Mouse (Mus musculus): ENCODE results near the gene Trpc7. TPM values are rescaled to one million over a fixed set of nuclear protein-coding genes. Genes with fewer than 3 reads are reported as not detected.

Trpc7 gene
- 1 to 10 TPM; 1.7 to 3.0 (median 2.3) TPM for total RNA-seq (2022)

DNA sequence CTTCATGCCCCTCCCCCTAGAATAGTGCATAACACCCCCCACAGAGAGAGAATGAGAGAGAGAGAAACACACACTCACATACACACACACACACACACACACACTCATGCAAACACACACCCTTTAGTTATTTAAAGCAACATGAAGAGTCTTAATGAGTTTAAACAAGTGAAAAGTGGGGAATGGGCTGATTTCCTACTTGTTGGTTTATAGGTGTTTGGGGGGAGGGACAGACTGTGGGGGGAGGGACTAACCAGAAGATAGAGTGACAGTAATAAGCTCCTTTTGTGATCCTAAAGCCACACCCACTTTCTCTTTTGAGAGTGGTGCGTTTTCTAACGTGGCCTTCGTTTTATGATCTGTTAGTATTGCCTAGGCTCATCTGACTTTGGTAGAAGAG lies at the start of gene Trpc7:
TSS of gene Trpc7 (minus strand) at position 101 of the 400 bp plus-strand sequence.
- no peak for DNase-seq (ENCODE audit: low spot score in 2 of 2)

DNA sequence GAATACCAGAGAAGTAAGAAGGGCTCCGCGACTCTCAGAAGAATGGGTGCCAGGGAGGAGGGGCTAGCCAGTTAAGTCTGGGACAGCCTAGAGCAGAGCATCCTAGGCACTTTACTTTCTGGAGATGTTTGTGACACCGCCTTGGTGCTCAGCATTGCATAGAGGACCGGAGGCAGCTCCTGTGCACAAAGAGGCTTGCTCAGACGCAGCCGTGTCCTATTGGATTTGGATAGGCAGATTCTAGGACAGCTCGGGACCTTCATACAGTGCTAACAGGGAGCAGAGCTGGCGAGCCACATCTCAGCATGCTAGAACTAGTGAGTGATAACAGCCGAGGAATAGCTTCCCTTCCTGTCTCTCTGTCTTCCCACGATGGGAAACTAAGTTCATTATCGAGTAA lies 43.5 kb upstream of the Trpc7 start:
- no peak for DNase-seq (ENCODE audit: low spot score in 2 of 2)

DNA sequence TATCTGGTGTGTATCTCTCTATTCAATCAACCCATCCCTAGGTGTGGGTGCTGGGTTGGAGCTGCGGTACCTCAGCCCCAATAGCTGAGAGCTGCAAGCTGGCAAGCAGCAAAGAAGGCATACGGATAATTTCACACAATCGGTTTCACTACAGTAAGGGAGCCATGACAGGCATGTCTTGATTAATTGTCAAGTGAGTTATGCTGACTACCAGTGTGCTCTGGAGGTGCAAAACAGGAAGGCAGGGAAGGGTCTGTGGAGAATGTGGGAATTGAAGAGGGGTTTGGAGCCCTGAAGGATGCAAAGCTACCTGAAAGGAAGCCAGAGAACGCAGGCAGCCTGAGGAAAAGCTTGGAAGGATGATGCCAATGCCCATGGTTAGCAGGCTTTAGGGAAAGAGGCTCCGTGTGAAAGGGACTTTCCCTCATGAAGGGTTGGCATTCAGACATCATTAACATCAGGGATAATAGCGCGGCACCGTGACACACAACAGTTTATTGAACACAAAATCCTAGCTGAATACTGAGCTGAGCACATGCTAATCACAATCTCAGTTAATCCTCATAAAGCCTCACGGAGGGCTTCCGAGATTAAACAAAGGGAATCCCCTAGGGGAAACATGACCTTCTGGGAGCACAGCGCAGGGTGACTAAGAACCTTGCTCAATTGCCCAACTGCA lies 38.2 kb upstream of the Trpc7 start:
- no peak for DNase-seq (ENCODE audit: low spot score in 2 of 2)

DNA sequence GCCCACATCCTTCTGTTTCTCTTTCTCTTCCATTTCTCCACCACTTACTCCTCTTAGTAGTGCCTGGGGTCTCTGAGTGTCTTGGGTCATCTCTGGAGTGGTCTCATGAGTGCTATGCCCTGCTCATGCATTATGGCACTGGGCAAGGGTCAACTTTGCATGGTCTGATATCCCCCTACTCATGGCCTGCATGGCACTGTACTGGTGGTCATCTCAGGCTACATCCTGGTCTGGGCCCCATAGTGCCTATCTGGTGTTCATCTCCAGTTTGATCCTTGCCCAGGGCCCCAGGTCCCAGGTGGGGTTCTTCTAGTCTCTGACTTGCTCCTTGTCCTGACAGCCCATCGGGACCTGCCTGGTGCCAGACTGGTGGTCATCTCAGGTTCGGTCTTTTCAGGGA lies 34.6 kb upstream of the Trpc7 start:
- no peak for DNase-seq (ENCODE audit: low spot score in 2 of 2)

DNA sequence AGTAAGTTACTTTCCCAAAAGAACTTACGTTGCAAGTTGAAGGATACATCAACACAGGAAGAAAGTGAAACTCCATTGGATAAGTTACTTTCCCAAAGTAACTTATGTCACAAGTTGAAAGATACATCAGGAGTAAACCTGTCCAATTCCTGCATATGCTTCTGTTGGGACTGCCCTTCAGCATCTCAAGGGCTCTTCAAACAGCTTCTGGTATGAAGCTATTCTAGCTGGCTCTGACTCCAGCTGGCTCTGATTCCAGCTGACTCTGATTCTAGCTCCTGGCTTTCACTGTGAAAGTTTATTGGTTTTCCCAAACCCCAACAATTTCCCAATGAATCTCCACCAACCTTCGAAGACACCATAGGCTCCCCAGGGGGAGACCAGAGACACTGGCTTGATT lies 27.2 kb upstream of the Trpc7 start:
- DNase-seq (ENCODE audit: low spot score in 2 of 2), result no peak

DNA sequence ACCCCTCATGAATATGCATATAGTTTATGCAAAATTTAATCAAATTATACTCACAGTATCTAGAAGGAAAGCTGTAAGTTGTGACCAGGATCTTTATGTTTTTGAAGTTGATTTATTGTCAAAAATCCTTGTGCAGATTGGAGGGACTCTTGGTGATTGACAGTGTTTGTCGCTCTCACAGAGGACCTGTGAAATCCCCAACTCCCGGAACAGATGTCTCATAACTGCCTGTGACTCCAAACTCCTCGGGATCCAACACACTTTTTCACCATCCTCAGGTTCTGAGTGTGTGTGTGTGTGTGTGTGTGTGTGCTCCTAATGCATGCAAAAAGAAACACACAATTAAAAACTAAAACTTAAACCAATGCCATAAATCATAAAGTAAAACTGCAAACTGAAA lies 25.5 kb upstream of the Trpc7 start:
- DNase-seq (ENCODE audit: low spot score in 2 of 2), result no peak

DNA sequence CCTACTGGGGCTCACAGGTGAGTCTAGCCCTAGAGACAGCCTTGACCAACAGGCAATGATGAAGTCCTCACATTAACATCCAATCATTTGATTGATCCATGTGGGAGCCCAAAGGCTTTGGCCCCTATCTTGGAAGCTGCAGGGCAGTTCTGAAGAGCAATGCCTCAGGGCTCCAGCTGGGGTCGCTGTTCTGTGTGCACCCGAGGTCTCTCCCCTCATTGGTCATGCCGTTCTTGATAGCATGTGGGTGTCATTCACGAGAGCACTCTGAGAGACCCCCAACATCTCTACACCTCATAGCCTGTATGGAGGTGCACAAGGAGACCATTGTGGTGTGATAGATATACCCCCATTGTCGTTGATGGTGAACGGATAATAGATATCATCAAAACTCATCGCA lies 18.9 kb upstream of the Trpc7 start:
- DNase-seq (ENCODE audit: low spot score in 2 of 2), result no peak

DNA sequence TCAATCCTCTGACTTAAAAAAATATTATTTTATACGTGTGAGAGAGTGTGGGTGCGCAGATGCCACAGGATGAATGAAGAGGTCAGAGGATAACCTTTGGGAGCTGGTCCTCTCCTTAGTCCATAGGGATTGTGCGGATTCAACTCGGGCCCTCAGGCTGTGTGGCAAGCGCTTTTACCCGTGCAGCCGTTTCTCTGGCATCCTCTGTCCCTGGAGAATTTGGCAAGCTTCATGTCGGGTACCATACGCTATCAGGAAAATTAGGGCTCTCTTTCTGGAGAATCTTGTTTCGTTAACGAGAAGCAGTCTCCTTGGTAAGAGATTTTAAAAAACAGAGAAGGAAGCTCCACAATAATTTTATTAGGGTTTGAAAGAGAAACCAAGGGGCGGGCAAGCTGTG lies 15.3 kb upstream of the Trpc7 start:
- DNase-seq (ENCODE audit: low spot score in 2 of 2), result no peak

DNA sequence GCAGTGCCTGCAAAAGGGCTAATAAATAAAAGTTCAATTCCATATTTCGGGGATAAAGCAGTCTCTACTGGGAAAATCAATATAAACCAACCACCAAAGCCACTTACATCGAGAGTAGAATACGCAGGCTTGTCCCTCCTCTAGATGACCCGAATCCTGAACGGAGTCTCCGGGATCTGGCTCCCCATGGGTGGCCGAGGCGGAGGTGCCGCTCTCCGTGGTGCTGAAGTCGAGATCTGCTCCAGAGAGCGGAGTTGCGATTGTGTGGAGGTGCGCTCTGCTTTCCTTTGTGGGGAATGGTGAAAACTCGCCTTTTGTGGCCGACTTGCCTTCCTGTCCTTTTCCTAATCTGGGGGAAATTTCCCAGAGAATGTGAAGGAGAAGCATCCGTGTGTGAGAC lies 407 bp downstream of the Trpc7 start:
- peak in 1 of 2 experiments; percentile 26 for DNase-seq (ENCODE audit: low spot score in 2 of 2)

DNA sequence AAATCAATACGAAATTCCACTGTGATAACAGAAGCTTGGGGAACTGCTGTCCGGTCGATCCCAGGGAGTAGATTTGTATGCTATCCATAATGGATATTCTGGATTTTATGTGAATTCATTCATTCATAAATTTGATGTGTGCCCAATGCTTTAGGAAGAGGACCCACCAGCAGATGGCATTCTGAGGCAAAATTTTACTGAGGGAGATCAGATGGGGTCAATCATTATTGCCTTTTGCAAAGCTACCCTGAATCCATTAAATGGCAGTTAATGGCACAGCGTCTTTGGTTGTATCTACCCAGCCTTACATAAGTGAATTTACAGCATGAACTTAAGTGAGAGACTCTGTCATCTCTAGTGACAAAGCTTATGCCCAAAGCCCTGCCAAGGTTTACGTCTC lies 1.2 kb downstream of the Trpc7 start:
- no peak for DNase-seq (ENCODE audit: low spot score in 2 of 2)

DNA sequence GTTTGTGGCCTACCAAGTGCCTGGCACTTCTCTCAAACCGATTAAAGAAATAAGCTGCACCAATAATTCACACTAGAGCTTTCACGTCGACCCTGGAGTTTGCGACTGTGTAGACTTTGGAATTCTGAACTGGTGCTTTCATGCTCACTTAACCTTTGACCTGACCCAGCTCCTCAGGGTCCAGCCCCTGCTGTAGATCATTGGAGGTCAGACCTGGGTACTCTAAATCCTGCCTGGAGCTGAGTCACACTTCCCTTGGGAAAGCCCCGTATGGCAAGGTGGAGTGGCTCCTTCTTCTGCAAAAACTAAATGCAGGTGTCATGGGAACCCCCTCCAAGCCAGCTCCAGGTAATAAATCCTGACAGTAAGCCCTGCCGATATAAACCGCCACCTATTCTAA lies 5.9 kb downstream of the Trpc7 start:
- DNase-seq (ENCODE audit: low spot score in 2 of 2), result no peak

DNA sequence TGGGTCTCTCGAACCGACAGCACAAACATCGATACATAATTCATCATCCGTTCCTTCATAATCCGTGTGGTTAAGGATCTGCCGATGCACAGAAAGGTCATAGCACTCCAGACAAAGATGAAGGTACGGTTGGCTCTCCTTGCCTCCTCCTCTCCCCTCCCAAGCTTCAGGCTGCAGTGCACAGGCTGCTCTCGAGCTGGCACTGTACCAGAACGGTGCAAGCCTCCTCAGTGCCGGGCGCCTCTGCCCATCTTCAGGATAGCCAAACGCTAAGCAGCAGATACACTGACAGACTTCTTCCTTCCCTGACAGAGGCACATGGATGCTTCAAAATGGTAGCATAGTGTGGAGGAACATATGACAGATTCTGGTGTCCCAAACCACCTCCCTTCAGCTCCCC lies 12.9 kb downstream of the Trpc7 start:
- no peak for DNase-seq (ENCODE audit: low spot score in 2 of 2)

DNA sequence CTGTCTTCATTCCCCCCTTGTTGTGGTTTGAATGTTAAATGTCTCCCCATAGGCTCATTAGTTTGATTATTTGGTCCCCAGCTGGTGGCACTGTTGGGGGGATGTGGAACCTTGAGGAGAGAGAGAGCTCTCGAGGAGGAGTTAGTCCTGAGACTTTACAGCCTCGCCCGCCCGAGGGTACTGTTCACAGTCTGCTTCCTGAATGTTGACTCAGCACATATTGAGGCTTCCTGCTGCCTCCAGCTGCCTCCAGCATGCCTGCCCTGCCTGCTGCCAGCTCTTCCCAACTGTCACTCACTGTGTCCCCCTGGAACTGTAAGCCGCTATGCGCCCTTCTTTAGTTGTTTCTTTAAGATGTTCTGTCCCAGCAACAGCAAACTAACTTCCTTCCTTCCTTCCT lies 31.2 kb downstream of the Trpc7 start:
- DNase-seq (ENCODE audit: low spot score in 2 of 2), result no peak

DNA sequence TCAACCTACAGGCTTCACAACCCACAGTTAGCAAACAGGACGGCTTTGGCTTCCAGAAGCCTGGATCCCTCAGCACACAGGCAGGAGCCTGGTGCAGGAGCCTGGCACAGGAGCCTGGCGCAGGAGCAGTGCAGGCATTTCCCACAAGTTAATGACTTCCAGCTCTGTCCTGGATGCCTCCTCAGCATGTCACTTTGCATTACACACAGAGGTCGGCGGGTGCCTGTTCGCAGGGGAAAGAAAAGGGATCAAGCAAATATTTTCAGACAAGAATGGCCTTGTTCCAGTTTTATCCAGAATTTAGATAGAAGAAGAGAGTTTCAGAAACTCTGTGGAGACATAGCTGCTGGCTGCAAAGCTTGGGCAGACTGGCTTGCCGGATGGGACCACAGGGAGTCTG lies 33.8 kb downstream of the Trpc7 start:
- no peak for DNase-seq (ENCODE audit: low spot score in 2 of 2)

DNA sequence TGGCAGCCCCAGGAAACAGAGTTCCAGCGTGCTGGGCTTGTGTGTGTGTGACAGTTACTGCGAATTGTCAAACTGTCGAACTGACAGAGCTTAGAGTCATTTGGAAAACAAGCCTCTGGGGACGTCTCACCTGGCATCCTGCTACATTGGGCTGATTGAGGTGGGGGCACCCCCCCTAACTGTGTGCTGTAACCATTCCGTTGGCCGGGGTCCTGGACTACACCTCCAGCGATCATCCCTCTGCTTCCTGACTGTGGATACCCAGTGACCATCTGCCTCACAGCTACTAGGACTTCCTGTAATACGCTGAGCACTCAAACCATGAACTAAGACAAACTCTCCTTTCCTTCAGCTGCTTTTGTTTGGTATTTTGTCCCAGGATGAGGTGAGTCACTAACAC lies 41.3 kb downstream of the Trpc7 start:
- no peak for DNase-seq (ENCODE audit: low spot score in 2 of 2)

DNA sequence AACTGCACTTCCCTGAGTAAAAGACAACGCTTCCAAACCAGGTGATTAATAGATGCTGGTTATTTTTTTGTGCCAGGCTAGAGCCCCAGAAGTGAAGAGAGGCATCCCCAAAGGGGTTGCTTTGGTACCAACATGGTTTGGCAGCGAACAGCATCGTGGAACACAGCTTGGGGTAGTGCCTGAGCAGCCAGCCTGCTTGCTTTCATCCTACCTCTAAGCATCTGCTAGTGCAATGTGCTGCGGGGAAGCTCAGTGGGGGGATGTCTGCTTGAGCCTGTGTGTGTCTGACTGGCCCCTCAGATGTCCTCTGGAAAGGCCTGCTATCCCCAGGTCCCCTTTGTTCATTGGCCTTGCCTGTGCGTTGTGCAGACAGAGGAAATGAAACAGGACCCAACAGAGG lies 42.4 kb downstream of the Trpc7 start:
- peak; percentile 38 to 51 for DNase-seq (ENCODE audit: low spot score in 2 of 2)

DNA sequence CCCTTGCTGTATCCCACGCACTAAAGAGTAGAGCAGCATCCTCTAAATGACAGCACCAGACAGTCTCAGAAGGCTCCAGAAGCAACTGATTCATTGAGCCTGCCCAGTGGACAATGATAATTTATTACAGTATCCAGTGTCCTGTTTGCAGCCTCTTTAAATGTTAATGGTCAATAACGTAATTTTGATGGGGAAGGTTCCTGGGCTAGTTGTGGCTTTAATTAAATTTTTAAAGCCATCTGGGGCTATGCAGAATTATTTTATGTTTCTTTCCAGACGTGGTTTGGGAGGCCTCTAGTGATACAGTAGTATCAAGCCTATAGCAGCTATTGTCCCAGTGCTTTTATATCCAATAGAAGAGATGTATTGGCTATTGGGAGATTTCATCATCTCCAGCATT lies 49.9 kb downstream of the Trpc7 start:
- no peak for DNase-seq (ENCODE audit: low spot score in 2 of 2)

DNA sequence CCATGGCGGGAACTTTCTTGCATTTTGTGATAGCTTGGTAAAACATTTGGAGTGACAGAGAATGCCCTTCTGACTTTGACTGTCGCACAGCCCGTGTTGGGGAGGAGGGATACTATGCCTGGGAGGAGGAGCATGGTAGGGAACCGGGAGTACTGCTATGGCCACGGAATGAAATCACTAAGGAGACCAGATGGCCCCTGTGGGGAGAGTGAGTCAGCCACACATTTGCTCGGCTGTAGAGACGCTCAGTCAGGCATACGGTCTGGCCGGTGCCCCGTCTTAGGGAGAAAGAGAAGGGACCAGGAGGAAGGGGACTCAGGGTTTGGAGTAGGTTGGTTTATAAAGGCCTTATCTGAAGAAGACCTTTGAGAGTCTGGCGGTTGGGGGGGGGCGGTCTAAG lies 80.3 kb downstream of the Trpc7 start:
- no peak for DNase-seq (ENCODE audit: low spot score in 2 of 2)

DNA sequence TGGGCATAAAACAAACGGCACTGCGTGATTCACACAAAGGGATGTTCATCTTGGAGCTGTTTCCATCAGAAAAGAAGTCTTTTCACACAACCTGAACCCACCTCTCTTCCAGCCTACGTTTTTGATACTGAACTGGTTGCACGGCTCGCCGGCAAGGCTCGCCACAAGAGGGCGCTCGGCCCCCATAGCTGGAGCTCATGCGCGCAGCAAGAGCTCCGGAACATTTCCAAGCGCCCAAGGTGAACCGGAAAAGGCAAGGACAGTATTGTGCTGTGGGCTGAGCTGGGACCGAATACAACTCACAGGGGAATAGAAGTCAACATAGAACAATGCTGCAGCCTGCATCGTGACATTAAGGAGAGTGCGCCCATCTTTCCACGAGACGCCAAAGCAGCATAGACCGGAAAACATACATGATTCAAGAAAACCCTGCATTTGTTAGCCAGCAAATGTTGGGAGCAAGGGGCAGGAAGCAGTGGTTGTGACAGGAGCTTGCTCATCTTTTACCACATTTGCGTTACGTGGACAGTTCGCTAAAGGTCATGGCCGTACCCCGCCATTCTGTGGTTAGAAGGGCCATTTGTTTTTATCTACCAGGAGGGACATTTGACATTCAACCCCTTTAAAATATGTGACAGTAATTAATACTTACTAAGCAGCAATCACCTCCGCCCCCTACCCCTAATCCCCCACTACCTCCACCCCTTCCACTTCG lies 88.9 kb downstream of the Trpc7 start:
- DNase-seq (ENCODE audit: low spot score in 2 of 2), result peak; percentile 65 to 92

DNA sequence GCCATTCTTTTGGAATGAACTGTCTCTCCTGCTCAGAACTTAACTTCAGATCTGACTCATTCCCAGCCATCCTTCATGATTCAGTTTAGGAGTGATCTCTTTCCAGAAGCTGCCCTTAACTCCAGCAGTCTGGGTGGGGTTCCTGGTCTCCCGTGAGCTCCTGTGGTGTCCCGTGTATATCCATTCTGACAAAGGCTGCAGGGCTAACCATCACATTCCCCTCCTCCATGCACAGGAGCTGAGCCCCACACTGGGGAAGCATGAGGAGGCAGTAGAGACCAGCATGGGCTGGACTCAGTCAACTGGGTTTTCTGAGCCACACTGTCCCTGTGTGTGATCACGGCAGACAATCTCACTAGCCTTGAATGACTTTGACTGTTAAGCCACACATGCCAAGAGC lies 90.7 kb downstream of the Trpc7 start:
- no peak for DNase-seq (ENCODE audit: low spot score in 2 of 2)

DNA sequence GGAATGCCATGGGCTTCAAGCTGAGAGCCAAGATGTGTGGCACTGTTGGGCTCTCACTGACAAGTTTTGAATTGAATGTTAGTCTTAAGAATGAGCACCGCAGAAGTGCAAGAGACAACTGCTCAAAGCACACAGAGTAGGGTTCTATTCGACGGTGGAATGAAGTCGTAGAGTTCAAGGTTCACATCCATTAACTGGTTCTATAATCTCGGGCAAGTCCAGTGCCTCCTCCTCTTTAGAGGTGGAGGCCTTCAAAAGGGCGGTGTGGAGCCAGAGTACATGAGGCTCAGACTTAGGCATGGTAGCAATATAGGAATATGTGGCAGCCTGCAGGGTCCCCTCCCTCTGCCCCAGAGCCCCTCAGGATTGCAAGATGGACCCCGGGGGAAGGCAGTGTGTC lies 98.3 kb downstream of the Trpc7 start:
- DNase-seq (ENCODE audit: low spot score in 2 of 2), result no peak

DNA sequence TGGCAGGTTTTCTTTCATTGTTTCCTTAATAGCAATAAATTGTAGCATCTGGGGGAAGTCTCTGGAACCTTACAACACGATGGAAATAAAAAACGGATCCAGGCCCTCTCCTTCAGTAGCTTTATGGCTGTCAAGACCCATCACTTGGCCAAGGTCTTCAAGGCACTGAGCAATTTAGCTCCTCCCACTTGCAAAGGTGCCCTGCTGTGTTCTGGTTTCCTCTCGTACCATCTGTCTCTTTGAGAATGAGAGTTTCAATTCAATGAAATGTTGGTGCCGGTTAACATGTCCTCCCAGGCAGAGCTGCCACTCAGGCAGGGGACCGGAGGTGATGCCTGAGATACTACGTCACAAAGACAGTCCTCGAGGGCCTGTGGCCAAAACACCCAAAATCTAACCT lies 100.3 kb downstream of the Trpc7 start:
- no peak for DNase-seq (ENCODE audit: low spot score in 2 of 2)

DNA sequence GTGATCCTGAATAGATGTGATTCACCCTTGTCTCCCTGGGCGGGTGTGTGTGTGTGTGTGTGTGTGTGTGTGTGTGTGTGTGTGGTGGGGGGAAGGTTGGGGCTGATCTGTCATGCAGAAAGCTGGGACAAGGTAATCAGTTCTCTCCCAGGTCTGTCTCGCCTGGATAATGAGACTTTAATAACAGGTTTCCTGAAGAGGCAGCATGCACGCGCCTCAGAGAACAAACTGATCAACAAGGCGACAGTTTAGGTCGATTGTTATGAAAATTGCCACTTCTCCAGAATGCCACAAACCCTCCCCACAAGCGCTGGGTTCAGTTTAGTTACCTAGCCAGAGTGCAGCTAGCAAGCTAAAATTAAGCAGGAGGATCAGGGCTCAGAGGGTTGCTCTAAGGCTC lies 101.4 kb downstream of the Trpc7 start:
- no peak for DNase-seq (ENCODE audit: low spot score in 2 of 2)
